Mouse (Mus musculus): ENCODE measurements around the gene Sfxn2. TPM values are rescaled to one million over a fixed set of nuclear protein-coding genes. Genes with fewer than 3 reads are reported as not detected.

Sfxn2 gene
- total RNA-seq (2017): 20.3 and 21.1 TPM in 2 replicates

DNA sequence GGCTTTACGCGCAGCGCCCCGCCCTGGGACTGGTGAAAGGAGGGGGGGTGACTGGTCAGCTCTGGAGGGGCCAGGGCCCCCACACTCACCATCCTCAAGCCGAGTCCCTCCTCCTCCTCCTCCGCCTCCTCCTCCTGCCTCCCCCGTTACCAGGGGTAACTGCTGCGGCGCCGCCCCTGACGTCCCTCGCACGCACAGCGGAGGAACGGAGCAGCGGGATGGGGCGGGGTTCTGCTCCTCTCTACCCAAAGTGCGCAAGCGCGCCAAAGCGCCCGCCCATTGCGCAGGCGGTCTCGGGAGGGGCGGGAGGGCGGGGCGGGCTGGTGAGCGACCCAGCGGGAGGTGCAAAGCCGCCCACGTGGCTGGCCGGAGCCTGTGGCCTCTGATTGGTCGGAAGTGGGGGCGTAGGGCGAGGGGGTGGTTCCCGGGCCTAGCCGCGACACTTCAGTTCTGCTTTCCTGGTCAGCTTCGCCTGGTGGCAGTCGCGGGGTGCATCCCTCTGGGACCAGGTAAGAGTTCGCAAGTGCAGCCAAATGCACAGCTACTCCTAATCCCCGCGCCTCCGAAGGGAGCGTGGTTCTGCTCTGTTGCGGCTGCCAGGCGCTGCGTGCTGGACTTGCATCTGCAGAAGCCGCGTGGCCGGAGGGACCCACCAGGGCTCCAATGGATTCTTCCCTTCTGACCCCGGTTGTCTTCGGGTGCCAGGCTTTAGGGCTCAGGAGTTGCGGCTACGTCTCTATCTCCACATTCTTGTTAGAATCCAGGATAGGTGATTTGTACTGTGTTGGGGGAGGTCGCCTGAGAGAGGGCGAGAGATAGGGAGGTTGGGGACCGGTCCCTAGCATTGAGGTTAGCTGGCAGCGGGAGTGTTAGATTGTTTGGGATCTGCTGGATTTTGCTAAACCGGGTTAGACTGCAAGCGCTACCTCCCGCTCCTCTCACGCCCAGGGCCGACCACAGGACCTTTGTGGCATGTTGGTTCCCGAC lies at the start of gene Sfxn2, which contains the start of gene Arl3:
Gene Sfxn2, plus strand, starts transcription at position 415 of the 987 bp plus-strand sequence.
Gene Arl3, minus strand, starts transcription at position 248 of the 987 bp plus-strand sequence.
- peak; percentile 95 for ATAC-seq (ENCODE audit: extremely low read depth, insufficient number of reproducible peaks, low FRiP score, poor library complexity, severe bottlenecking)

GRCm38 (mm10) chr19:46523480-46524151 lies 49.5 kb upstream of the Sfxn2 start:
- no peak for ATAC-seq (ENCODE audit: extremely low read depth, insufficient number of reproducible peaks, low FRiP score, poor library complexity, severe bottlenecking)

- no peak for ATAC-seq (ENCODE audit: extremely low read depth, insufficient number of reproducible peaks, low FRiP score, poor library complexity, severe bottlenecking)
Measured at GRCm38 (mm10) chr19:46524152-46524544, 49.0 kb upstream of the Sfxn2 start.

GRCm38 (mm10) chr19:46524601-46525321 lies 48.4 kb upstream of the Sfxn2 start:
- ATAC-seq (ENCODE audit: extremely low read depth, insufficient number of reproducible peaks, low FRiP score, poor library complexity, severe bottlenecking): no peak

DNA sequence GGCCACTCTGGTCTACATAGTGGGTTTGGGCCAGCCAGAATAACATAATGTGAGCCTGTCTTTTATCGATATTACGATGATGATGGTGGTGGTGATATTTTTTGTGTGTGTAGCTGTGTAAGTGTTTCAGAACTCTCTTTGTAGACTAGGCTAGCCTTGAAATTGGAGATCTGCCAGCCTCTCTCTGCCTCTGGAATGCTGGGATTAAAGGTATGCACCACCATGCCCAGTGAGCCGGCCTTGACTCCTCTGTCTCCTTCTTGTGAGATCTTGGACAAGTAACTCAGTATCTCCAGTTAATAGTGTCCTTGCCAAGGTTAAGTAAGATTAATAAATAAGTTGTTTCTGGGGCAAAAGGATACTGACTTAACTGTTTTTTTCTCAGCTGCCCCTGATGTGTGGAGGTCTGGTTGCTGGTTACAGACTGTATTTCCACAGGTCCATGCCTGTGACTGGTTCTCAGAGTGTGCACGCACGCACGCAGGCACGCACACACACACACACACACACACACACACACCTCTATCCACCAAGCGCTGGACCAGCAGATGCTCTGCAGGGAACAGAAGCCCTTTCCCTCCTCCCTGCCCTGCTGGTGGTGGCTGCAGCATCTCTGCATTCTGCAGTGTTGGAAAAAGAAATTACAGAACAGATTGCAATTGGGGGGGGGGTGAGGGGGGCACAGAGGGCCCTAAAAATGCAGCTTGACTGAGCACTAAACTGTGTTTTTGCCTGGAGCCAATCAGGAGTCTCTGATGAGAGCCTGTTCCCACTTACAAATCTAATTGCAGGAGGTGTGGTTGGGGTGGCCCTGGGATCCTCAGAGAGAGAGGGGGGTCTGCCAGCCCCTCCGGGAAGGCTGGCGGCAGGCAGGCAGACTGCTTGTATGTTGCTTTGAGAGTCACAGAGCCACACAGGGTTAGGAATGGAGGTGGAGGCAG lies 47.2 kb upstream of the Sfxn2 start:
- ATAC-seq (ENCODE audit: extremely low read depth, insufficient number of reproducible peaks, low FRiP score, poor library complexity, severe bottlenecking): no peak

DNA sequence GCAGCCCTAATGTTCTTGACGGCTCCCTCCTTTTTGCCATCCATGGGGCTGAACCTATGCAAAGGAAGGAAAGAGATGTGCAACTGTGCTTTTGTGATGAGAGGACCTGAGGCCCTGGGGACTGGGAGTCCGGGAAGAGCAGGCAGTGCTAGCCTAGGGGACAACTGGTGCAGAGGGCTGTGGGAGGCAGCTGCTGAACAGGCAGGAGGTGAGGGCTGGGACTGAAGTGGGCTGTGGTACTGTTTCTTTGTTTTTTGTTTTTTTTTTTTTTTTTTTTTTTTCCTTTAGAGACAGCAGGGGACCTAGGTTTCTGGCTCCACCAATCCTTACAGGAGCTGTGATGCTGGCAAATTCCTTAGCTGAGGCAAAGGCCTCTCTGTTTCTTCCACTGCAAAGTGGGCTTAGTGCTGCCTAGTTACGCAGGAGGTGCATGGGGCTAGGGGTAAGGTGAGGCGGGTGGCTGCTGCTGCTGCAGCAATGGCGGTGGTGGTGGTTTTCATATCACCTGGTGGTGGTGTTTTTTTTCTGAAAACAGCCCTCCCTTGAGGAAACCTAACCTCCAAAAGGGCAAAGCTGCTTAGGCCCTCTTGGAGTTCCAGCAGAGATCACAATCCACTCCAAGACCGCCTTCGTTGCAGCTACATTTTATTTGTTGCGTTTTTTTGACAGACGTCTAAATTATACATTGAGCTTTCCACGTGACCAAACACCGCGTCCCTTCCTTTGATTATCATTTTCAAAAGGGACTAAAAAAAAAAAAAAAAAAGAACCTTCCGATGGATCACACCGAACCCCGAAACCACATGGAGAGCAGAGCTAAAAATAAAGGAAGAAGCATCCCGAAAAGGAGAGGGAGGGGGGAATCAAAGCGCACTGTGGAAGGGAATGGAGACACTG lies 45.3 kb upstream of the Sfxn2 start:
- ATAC-seq (ENCODE audit: extremely low read depth, insufficient number of reproducible peaks, low FRiP score, poor library complexity, severe bottlenecking): no peak

DNA sequence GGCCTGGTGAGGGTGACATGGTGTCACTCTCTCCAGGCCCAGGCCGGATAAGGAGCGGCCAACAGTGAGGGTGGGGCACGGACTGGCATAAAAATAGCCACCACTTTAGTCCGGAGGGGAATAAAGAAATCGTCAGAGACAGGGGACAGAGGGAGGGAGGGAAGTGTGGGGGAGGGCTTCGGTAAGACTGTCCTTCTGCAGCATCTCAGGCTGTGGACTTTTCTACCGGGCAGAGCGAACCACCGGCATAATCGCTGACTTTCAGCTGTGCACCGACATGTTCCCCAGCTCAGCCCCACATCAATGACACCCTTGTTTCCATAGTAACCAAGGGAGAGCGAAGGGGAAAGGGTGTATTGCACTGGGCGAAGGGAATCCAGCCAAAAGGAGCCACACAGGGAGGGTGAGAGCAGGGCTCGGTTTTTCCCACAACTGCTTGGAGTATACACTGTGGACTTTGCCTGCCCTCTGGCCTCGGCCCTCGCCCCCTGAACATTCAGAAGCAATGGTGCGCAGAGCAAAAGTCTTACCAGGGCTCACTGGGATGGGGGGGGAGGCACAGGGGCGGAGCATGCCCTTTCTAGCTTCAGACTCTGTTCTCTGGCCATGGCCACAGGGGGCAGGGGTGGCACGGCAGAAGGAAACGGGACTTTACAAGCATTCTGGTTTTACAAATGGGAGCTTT lies 44.5 kb upstream of the Sfxn2 start:
- peak; percentile 58 for ATAC-seq (ENCODE audit: extremely low read depth, insufficient number of reproducible peaks, low FRiP score, poor library complexity, severe bottlenecking)

DNA sequence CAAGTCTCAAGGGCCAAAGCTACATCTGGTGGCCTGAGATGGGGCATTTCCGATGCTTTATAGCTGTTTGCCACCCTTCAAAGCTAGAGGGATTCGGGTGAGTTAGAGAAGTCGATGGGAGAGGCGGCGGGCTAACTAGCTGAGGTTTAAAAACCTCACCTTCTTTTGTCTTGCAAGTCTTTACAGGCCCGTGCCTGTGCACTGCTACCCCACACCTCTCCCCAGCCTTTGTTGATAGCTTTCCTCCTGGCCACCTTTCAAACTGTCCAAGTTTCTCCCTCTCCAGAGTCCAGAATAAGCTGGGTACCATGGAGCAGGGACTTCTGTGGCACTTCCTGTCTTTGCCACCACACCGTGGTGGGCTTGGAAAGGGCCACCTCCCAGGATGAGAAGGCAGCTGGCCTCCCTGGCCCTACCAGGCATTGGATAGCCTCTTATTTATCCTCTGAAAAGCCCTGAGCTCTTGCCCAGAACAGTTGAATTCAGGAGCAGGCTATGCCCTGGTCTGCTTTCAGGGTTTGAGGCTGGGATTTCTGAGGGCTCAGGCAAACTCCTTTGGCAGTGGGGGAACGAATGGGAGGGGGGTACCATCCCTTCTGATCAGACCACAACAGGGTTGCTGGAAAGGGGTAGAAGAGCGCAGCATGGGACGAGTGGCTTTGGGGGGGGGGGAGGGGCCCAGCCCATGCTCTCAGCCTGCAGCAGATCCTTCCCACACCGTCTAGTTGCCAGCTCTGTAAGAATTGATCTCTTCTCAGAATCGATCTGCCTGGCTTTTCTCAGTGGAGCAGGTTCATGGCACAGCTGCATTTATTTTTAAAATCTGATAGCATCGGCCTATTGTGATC lies 43.3 kb upstream of the Sfxn2 start:
- no peak for ATAC-seq (ENCODE audit: extremely low read depth, insufficient number of reproducible peaks, low FRiP score, poor library complexity, severe bottlenecking)

DNA sequence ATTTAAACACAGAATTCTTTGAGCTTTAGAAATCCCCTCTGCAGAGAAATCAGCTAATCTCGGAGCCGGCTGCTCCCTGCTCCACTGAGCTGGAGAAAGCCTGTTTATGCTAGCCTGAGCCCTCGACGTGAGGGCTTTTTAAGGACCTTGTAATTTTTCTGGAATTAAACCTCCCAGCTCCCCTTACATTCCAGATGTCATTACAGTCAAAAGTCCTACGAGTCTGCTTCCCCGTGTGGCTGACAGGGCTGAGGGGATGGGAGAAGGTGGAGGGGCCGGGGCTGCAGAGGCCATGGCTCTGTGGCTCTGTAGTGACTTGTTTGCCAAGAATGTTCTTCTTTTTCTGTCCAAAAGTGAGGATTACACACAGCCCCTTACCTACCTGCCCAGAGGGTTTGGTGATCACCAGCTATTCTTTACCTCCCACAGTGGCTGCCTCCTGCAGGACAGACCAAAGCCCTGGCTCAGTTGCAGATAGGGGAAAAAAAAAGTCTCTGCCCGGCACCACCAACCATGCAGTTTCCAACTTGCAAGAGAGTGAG lies 42.6 kb upstream of the Sfxn2 start:
- no peak for ATAC-seq (ENCODE audit: extremely low read depth, insufficient number of reproducible peaks, low FRiP score, poor library complexity, severe bottlenecking)

GRCm38 (mm10) chr19:46531071-46532030 lies 41.8 kb upstream of the Sfxn2 start:
- no peak for ATAC-seq (ENCODE audit: extremely low read depth, insufficient number of reproducible peaks, low FRiP score, poor library complexity, severe bottlenecking)

- ATAC-seq (ENCODE audit: extremely low read depth, insufficient number of reproducible peaks, low FRiP score, poor library complexity, severe bottlenecking): no peak
Measured at GRCm38 (mm10) chr19:46532031-46532688, 41.0 kb upstream of the Sfxn2 start.

DNA sequence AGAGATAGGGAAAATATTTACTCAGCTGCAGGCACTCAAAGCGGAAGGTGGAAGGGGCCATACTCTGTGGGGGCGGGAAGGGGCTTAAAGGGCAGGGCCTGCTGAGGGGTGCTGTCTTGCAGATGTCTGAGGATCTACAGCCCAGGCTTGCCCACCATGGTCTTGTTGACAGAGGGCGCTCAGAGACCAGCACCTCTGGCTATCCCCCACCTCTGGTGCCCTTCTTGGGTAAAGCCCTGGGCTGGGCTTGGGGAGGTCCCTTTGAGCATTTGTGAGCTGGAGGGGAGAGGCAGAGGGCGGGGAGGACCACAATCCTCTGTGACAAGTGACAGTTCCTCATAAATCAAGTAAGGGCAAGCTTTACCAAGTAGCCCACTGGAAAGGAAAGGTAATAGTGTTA lies 40.1 kb upstream of the Sfxn2 start:
- ATAC-seq (ENCODE audit: extremely low read depth, insufficient number of reproducible peaks, low FRiP score, poor library complexity, severe bottlenecking): no peak

DNA sequence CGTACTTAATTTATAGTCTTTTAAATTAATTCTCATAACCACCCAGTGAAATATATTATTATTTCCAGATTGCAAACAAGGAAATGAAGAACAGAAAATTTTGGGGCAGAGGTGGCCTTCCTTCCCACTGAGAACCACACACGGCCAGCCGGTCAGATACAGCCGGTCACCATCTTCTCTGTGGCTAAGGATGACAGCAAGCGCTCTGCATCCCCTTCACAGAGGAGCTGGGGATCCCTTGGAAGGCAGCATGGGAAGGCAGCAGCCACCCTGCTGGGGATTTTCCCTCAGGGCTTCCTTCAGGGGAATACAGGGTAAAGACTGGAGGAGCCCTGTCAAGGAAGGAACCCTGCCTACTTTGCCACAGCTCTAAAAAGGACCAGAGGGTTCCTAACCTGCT lies 39.6 kb upstream of the Sfxn2 start:
- ATAC-seq (ENCODE audit: extremely low read depth, insufficient number of reproducible peaks, low FRiP score, poor library complexity, severe bottlenecking): no peak

- ATAC-seq (ENCODE audit: extremely low read depth, insufficient number of reproducible peaks, low FRiP score, poor library complexity, severe bottlenecking): no peak
Measured at GRCm38 (mm10) chr19:46534542-46535098, 38.5 kb upstream of the Sfxn2 start.
